ENCODE assay signal across 8 mouse cellular contexts in genomic region chr16:18621362-18622001, GRCm38 (mm10). TPM values are rescaled to one million over a fixed set of nuclear protein-coding genes. Genes with fewer than 3 reads are reported as not detected.
DNase-seq lines count a peak whose midpoint lies in the region; ATAC-seq and TF ChIP-seq lines count a peak whose summit lies in the region.

No protein-coding gene starts in this region.

- no peak for TF ChIP-seq CTCF in lung, postnatal 0 days (IDR thresholded peaks at IDR 0.05)
- TF ChIP-seq CTCF in thymus, adult 2 months (IDR thresholded peaks at IDR 0.05; ENCODE audit: borderline replicate concordance, control insufficient read depth, extremely low read depth, insufficient read depth, low read length, poor library complexity) = no peak

- 10% methylated on average over 38 of the region's 38 CpGs for WGBS in lung, postnatal 0 days
- 4% methylated on average over 38 of the region's 38 CpGs for WGBS in embryonic facial prominence, embryonic 12.5 days
- 17% methylated on average over 38 of the region's 38 CpGs for WGBS in hindbrain, embryonic 16.5 days
- 2% methylated on average over 38 of the region's 38 CpGs for WGBS in midbrain, embryonic 12.5 days
- WGBS in thymus, adult 2 months = 4% methylated on average over 38 of the region's 38 CpGs

- no peak for TF ChIP-seq EP300 in lung, postnatal 0 days (IDR thresholded peaks at IDR 0.05)

- H3K9me3 ChIP-seq in lung, postnatal 0 days (ENCODE audit: low read length) = no peaks in the 10 kb centered on the region
- H3K9me3 ChIP-seq in embryonic facial prominence, embryonic 12.5 days = no peaks in the 10 kb centered on the region
- H3K9me3 ChIP-seq in hindbrain, embryonic 16.5 days (ENCODE audit: control insufficient read depth, low read length) = no peaks in the 10 kb centered on the region; the same call in 1 of the 2 replicates
- no peaks in the 10 kb centered on the region for H3K9me3 ChIP-seq in midbrain, embryonic 12.5 days

- ATAC-seq in lung, postnatal 0 days = no peak
- ATAC-seq in embryonic facial prominence, embryonic 12.5 days (ENCODE audit: insufficient number of reproducible peaks, insufficient read depth, low FRiP score, low TSS enrichment) = no peak
- ATAC-seq in hindbrain, embryonic 16.5 days = no peak
- ATAC-seq in midbrain, embryonic 12.5 days (ENCODE audit: low FRiP score, low read depth) = no peak

- H3K4me1 ChIP-seq in lung, postnatal 0 days (ENCODE audit: insufficient read depth, low read depth, low read length) = peaks cover 16% of the 10 kb centered on the region
- H3K4me1 ChIP-seq in embryonic facial prominence, embryonic 12.5 days = peaks cover 33% of the 10 kb centered on the region
- peaks cover 26% of the 10 kb centered on the region for H3K4me1 ChIP-seq in hindbrain, embryonic 16.5 days (ENCODE audit: control insufficient read depth, insufficient read depth, low read depth, low read length)
- peaks cover 30% of the 10 kb centered on the region for H3K4me1 ChIP-seq in midbrain, embryonic 12.5 days
- H3K4me1 ChIP-seq in thymus, adult 2 months (replicated peaks; ENCODE audit: control insufficient read depth, insufficient read depth, low read length) = peaks cover 17% of the 10 kb centered on the region

- no peaks in the 10 kb centered on the region for H3K36me3 ChIP-seq in lung, postnatal 0 days (ENCODE audit: insufficient read depth, low read length)
- H3K36me3 ChIP-seq in embryonic facial prominence, embryonic 12.5 days = peaks cover 28% of the 10 kb centered on the region
- H3K36me3 ChIP-seq in hindbrain, embryonic 16.5 days (ENCODE audit: control insufficient read depth, insufficient read depth, low read length) = peaks cover 39% of the 10 kb centered on the region
- peaks cover 30% of the 10 kb centered on the region for H3K36me3 ChIP-seq in midbrain, embryonic 12.5 days
- H3K36me3 ChIP-seq in thymus, adult 2 months (ENCODE audit: control insufficient read depth, insufficient read depth, low read length) = no peaks in the 10 kb centered on the region

- no peak for DNase-seq in lung, postnatal 0 days (ENCODE audit: low spot score)
- DNase-seq in lung, postnatal 14 days = no peak
- no peak for DNase-seq in urinary bladder, postnatal 10 days (ENCODE audit: low spot score)
- no peak for DNase-seq in thymus, adult 2 months
- DNase-seq in left cerebral cortex, postnatal 4 days = no peak

- peaks cover 51% of the 10 kb centered on the region for H3K27me3 ChIP-seq in lung, postnatal 0 days (replicated peaks; ENCODE audit: insufficient read depth, low read length)
- H3K27me3 ChIP-seq in embryonic facial prominence, embryonic 12.5 days = peaks cover 89% of the 10 kb centered on the region
- H3K27me3 ChIP-seq in hindbrain, embryonic 16.5 days (replicated peaks; ENCODE audit: control insufficient read depth, insufficient read depth, low read length) = peaks cover 65% of the 10 kb centered on the region
- H3K27me3 ChIP-seq in midbrain, embryonic 12.5 days = peaks cover 99% of the 10 kb centered on the region
- H3K27me3 ChIP-seq in thymus, adult 2 months (ENCODE audit: control insufficient read depth, insufficient read depth, low read length) = peaks cover 43% of the 10 kb centered on the region; the same call in 1 of the 2 replicates

- H3K27ac ChIP-seq in lung, postnatal 0 days (ENCODE audit: low read length) = no peak overlapping the region
- no peak overlapping the region for H3K27ac ChIP-seq in embryonic facial prominence, embryonic 12.5 days
- H3K27ac ChIP-seq in hindbrain, embryonic 16.5 days (ENCODE audit: low read depth, low read length) = no peak overlapping the region
- no peak overlapping the region for H3K27ac ChIP-seq in midbrain, embryonic 12.5 days (replicated peaks)
- H3K27ac ChIP-seq in thymus, adult 2 months (ENCODE audit: control insufficient read depth, insufficient read depth, low read length) = no peak overlapping the region

- no peak overlapping the region for H3K9ac ChIP-seq in lung, postnatal 0 days (replicated peaks; ENCODE audit: low read depth)
- peak overlapping the region; percentile 3; the same call in 1 of the 2 replicates for H3K9ac ChIP-seq in embryonic facial prominence, embryonic 12.5 days
- peak overlapping the region; percentile 54 for H3K9ac ChIP-seq in hindbrain, embryonic 16.5 days (ENCODE audit: low read depth, low read length)
- 0 out of 2 replicates have a peak overlapping the region, but pooled peaks have one; percentile 50 for H3K9ac ChIP-seq in midbrain, embryonic 12.5 days (replicated peaks)

- intact Hi-C loops in left cerebral cortex, postnatal 4 days (cut with DNase I) = no loop called here

- peak overlapping the region; percentile 41 for H3K4me3 ChIP-seq in lung, postnatal 0 days (ENCODE audit: low read depth, low read length)
- H3K4me3 ChIP-seq in embryonic facial prominence, embryonic 12.5 days = peak overlapping the region; percentile 54
- peak overlapping the region; percentile 42 for H3K4me3 ChIP-seq in hindbrain, embryonic 16.5 days (ENCODE audit: low read length)
- H3K4me3 ChIP-seq in midbrain, embryonic 12.5 days = peak overlapping the region; percentile 44
- no peak overlapping the region for H3K4me3 ChIP-seq in thymus, adult 2 months (ENCODE audit: control insufficient read depth, insufficient read depth, low read length)

- H3K4me2 ChIP-seq in lung, postnatal 0 days (replicated peaks; ENCODE audit: low read depth, low read length) = peak overlapping the region; percentile 75
- peak overlapping the region; percentile 95 for H3K4me2 ChIP-seq in embryonic facial prominence, embryonic 12.5 days (replicated peaks)
- H3K4me2 ChIP-seq in hindbrain, embryonic 16.5 days (ENCODE audit: low read length) = peak overlapping the region; percentile 81
- H3K4me2 ChIP-seq in midbrain, embryonic 12.5 days (replicated peaks) = peak overlapping the region; percentile 66

- TF ChIP-seq POLR2A in thymus, adult 2 months (IDR thresholded peaks at IDR 0.05; ENCODE audit: control insufficient read depth, extremely low read depth, insufficient read depth, low read length, poor library complexity) = no peak

RNA-seq across cellular contexts. Expression of gene Gp1bb, which starts 0.7 kb away (rescaled TPM):
- 7.9 and 8.8 TPM in 2 replicates for polyA plus RNA-seq in lung, postnatal 0 days (2015; fragmentation: Nextera tagmentation; extraction: Ambion mirVana)
- 4.3 and 4.7 TPM in 2 replicates for polyA plus RNA-seq in embryonic facial prominence, embryonic 12.5 days (2016; fragmentation: Nextera tagmentation; extraction: Ambion mirVana)
- polyA plus RNA-seq in hindbrain, embryonic 16.5 days (2015; fragmentation: Nextera tagmentation; extraction: Ambion mirVana) = 9.6 and 9.7 TPM in 2 replicates
- polyA plus RNA-seq in midbrain, embryonic 12.5 days (2016; fragmentation: Nextera tagmentation; extraction: Ambion mirVana) = 7.0 and 8.5 TPM in 2 replicates
- 1.1 TPM in 2 replicates for polyA plus RNA-seq in thymus, adult 2 months (2012; rRNA removed)
- total RNA-seq in left cerebral cortex, postnatal 4 days (2021) = 10 to 100 TPM; 10.1 to 11.9 TPM

RNA-seq across cellular contexts. Expression of gene Gm49601, which starts 4.7 kb away (rescaled TPM):
- polyA plus RNA-seq in lung, postnatal 0 days (2015; fragmentation: Nextera tagmentation; extraction: Ambion mirVana) = 2.2 and 3.1 TPM in 2 replicates
- polyA plus RNA-seq in embryonic facial prominence, embryonic 12.5 days (2016; fragmentation: Nextera tagmentation; extraction: Ambion mirVana) = 8.1 and 10.4 TPM in 2 replicates
- 18.7 and 22.6 TPM in 2 replicates for polyA plus RNA-seq in hindbrain, embryonic 16.5 days (2015; fragmentation: Nextera tagmentation; extraction: Ambion mirVana)
- 10.9 and 13.5 TPM in 2 replicates for polyA plus RNA-seq in midbrain, embryonic 12.5 days (2016; fragmentation: Nextera tagmentation; extraction: Ambion mirVana)
- polyA plus RNA-seq in thymus, adult 2 months (2012; rRNA removed) = 0.88 and 0.93 TPM in 2 replicates
- 100 to 1,000 TPM; 107 to 111 TPM for total RNA-seq in left cerebral cortex, postnatal 4 days (2021)

RNA-seq across cellular contexts. Expression of gene Sept5, which starts 8.3 kb away (rescaled TPM):
- 8.5 and 9.6 TPM in 2 replicates for polyA plus RNA-seq in lung, postnatal 0 days (2015; fragmentation: Nextera tagmentation; extraction: Ambion mirVana)
- polyA plus RNA-seq in embryonic facial prominence, embryonic 12.5 days (2016; fragmentation: Nextera tagmentation; extraction: Ambion mirVana) = 45.5 and 47.2 TPM in 2 replicates
- 230 and 249 TPM in 2 replicates for polyA plus RNA-seq in hindbrain, embryonic 16.5 days (2015; fragmentation: Nextera tagmentation; extraction: Ambion mirVana)
- polyA plus RNA-seq in midbrain, embryonic 12.5 days (2016; fragmentation: Nextera tagmentation; extraction: Ambion mirVana) = 81.6 and 84.4 TPM in 2 replicates
- polyA plus RNA-seq in thymus, adult 2 months (2012; rRNA removed) = 2.4 and 3.6 TPM in 2 replicates
- total RNA-seq in left cerebral cortex, postnatal 4 days (2021) = 100 to 1,000 TPM; 555 to 571 TPM

RNA-seq across cellular contexts. Expression of gene Tbx1, which starts 31.0 kb away (rescaled TPM):
- polyA plus RNA-seq in lung, postnatal 0 days (2015; fragmentation: Nextera tagmentation; extraction: Ambion mirVana) = 7.6 and 7.8 TPM in 2 replicates
- polyA plus RNA-seq in embryonic facial prominence, embryonic 12.5 days (2016; fragmentation: Nextera tagmentation; extraction: Ambion mirVana) = 19.6 and 21.9 TPM in 2 replicates
- polyA plus RNA-seq in hindbrain, embryonic 16.5 days (2015; fragmentation: Nextera tagmentation; extraction: Ambion mirVana) = 0.89 and 0.90 TPM in 2 replicates
- 1.4 and 2.0 TPM in 2 replicates for polyA plus RNA-seq in midbrain, embryonic 12.5 days (2016; fragmentation: Nextera tagmentation; extraction: Ambion mirVana)
- polyA plus RNA-seq in thymus, adult 2 months (2012; rRNA removed) = 0.49 and 1.4 TPM in 2 replicates
- total RNA-seq in left cerebral cortex, postnatal 4 days (2021) = 1 to 10 TPM; 1.2 TPM
